Mouse (Mus musculus) heart, postnatal 10 days (tissue): ENCODE data around the gene Mff. TPM values are rescaled to one million over a fixed set of nuclear protein-coding genes. Genes with fewer than 3 reads are reported as not detected.

Experiments used
- DNase-seq, 2 experiments: peaks; one replicate each; pipeline ENCODE4 v3.0.0; 2021
- intact Hi-C: fragments of 180-260 bp; cut with DNase I; formaldehyde crosslinking; loops from one replicate; pipeline ENCODE4 v1.15.1; 2025
- total RNA-seq, 2 experiments: library from RNA; stranded (reverse); gene quantifications; 2 replicates each; pipeline ENCODE4 v1.2.3; 2021

The Mff gene
- total RNA-seq, 2 experiments from 2014 or later = 203 to 210 TPM

- intact Hi-C loops = no loop called here
- no peak for DNase-seq
Observed at GRCm38 (mm10) chr1:82768269-82768668, 43.6 kb downstream of the Mff start, which contains the start of gene Tm4sf20. Gene Tm4sf20 (minus strand): TSS chr1:82768461.

- DNase-seq = no peak
- intact Hi-C loops = no loop called here
Observed at GRCm38 (mm10) chr1:82771022-82771586, 46.4 kb downstream of the Mff start, which contains the start of gene Gm47791. Gene Gm47791 (minus strand): TSS chr1:82771243.

DNA sequence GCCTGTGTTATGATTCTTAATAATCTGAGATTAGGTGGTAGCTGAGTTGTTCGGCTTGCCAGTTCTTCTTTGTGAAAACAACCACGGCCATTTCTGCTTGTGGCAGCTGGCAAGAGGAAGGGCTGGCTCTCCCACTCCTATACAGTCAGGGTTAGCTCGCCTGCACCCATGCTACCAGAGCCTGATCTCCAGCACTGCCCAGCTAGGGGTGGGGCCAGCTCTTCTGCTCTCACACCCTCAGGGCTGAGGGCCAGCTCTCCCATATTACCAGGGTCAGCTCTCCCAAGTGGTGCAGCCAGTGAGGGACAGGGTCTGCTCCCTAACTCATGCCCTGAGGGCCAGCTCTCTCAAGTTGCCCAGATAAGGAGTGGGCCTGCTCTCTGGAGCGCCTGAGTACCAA lies 47.7 kb downstream of the Mff start:
- intact Hi-C loops = no loop called here
- no peak for DNase-seq

DNA sequence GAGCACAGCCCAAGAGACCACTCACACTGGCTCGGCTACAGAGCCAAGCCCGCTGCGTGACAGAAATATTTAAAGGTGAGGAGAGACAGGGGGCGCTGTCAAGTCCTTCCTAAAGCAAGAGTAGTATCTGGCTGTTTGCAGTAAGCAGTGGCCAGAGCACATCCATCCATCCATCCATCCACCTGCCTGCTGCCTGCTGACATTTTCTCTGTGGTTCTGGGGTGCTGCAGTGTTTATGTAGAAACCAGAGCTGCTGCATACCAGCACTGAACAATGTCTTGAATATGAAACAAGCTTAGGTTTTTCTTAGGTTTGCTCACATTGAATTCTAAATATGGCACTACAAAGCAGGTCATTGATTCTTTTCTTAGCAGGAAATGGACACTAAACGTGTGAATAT lies 48.5 kb downstream of the Mff start:
- intact Hi-C loops = no loop called here
- no peak for DNase-seq

DNA sequence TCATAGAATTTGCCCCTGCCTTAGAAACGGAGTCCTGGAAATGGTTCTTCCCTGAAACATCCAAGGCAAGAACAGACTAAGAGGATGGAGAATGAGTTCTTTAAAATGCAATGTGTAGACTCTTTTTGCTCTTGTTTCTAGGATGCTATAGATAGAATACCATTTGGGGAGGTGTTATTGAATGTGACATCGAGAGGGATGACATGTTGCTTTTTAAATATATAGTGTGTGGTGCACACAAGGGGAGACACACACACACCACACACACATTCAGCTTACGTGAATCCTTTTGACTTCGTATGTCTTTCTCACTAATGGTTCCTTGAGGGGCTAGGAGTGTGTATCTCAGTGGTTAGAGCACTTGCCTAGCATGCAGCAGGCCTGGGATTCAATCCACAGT lies 50.6 kb downstream of the Mff start:
- no peak for DNase-seq
- intact Hi-C loops = no loop called here

DNA sequence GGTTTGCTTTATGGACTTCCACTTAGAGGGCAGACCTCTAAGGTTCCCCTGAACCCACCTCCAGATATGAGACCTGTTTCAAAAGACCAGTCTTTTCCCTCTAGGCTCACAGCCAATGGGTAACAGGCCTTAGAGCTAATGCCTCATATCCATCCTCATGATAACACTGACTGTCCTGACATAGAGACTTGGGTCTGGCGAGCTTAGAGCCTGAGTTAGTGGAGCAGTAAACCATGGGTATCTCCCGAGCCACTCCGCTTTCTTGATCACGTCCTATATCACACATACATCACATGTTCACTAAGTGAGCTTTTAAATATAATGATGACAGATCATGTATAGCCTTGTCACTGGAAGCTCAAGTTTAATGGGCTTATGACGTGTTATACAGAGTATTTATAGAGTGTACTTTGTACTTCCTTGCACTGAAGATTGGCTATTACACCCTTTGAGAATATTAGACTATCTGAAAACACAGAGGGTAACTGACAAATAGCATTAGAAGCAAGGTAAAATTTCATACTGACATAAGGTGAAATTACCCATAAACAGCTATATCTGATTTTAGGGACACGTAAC lies 54.8 kb downstream of the Mff start:
- intact Hi-C loops = no loop called here
- no peak for DNase-seq

DNA sequence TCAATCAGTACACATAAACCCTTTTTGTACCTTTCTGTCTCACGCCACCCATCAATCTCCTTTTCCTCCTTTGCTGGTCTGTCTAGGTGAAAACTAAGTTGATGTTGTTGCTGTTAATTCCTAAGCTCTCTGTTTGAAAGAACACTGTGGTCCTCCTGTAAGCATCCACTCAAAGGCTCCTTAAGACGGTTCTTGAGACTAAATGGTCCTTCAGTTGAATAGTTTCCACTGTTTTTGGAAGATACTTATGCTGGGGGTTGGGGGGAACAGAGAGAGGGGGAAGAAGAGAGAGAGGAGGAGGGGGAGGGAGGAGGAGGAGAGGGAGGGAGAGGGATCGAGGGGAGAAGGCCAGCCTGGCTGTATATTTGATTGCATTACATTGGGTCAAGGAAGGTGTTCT lies 58.9 kb downstream of the Mff start:
- no peak for DNase-seq
- intact Hi-C loops = no loop called here

DNA sequence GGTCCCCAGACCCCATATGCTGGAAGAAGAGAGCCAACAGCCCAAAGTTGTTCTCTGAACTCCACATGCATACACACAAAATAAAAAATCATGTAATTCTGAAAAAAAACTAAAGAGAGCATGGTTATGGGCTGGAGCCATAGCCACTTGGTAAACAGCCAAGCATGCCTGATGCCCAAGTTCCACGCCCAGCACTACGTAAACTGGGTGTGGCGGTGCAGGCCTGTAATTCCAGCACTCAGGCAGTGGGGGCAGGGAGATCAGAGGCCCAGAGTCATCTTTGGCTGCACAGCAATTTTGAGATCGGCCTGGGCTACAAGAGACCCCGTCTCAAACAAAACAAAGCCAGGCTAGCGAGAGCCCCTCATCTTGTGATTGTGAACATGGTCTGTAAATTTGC lies 60.9 kb downstream of the Mff start:
- DNase-seq = peak in 1 of 2 experiments; percentile 18
- intact Hi-C loops = loop anchor here (5.0 kb wide), 2 partner anchors 402 to 932 kb away; no protein-coding TSS in a partner anchor

- DNase-seq = peak; percentile 89
- intact Hi-C loops = loop anchor here (1.0 to 5.0 kb wide), 5 partner anchors 51 to 930 kb away; partner anchors contain the start of gene Agfg1
Observed at GRCm38 (mm10) chr1:82787414-82787813, 62.7 kb downstream of the Mff start.

DNA sequence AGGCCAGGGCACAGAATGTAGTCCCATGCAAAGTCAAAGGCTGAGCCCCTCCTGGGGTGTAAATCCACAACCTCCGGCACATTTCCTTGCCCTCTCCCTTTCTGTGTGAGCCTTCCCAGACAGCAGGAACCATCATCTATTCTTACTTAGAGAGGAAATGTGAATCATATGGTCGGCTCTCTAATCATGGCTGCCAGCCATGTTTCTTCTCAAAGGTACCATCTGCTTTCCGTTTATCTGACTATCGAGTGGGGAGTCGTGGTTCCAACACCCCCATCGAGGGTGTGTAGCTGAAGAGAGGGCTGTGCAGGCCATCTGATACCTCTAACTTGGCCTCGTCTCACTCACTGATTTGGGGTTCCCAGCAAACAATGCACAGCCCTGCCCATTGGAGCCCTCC lies 63.4 kb downstream of the Mff start:
- DNase-seq = no peak
- intact Hi-C loops = loop anchor here (5.0 kb wide), 2 partner anchors 399 to 929 kb away; no protein-coding TSS in a partner anchor

- intact Hi-C loops = no loop called here
- no peak for DNase-seq
Observed at GRCm38 (mm10) chr1:82791105-82791504, 66.4 kb downstream of the Mff start.

DNA sequence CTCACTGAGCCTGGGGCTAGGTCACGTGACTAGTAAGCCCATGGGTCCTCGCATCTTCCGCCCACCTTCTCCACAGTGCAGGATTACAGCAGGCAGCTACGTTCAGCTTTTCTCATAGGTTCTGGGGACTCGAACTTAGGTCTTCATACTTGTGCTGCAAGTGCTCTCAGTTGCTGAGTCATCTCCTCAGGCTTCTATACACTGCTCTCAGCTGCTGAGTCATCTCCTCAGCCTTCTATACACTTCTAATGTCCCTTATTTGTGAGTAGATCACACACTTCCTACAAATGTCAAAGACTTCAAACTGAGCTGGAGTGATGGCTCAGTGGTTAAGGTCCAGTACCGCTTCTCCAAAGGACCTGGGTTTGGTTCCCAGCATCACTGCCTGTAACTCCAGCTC lies 67.5 kb downstream of the Mff start:
- intact Hi-C loops = no loop called here
- DNase-seq = no peak

DNA sequence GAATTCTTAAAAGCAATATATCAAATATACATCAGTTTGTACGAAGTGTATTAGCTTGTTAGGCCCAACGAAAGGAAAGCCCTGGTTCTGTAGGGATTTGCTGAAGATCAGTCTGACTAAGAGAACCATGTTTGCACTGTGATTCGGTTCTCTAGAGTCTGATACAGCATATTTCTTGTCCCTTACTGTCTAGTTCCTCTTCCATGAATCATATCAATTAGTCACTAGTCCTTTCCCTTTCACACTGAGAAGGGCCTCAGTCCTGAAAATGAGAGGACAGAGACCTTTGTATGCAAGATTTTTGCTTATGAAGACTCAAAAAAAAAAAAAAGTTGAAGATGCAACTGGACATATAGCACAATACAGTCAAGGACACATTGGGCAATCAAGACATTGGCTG lies 68.4 kb downstream of the Mff start:
- intact Hi-C loops = no loop called here
- no peak for DNase-seq

DNA sequence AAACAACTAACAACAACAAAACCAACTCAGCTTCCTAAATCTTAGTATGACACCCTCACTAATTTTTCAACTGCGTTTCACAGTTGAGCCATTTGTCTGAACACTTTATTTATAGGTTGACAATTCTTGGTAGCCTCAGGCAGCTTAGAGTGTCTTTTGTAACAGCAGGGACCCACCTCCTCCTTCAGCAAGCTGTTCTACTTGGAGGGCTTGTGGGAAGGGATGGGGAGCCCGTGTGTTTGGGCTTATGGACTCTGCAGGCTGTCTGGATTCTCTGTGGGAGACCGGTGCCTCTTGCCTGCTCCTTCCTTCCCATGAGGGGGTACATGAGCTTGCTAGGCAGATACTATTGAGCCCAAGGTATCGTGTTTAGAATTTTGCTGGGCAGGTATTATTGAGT lies 69.3 kb downstream of the Mff start:
- intact Hi-C loops = no loop called here

GRCm38 (mm10) chr1:82795211-82795610 lies 70.5 kb downstream of the Mff start:
- intact Hi-C loops = no loop called here
- no peak for DNase-seq

More for the DNA sequence above, 69.3 kb downstream of the Mff start:
- DNase-seq = no peak

DNA sequence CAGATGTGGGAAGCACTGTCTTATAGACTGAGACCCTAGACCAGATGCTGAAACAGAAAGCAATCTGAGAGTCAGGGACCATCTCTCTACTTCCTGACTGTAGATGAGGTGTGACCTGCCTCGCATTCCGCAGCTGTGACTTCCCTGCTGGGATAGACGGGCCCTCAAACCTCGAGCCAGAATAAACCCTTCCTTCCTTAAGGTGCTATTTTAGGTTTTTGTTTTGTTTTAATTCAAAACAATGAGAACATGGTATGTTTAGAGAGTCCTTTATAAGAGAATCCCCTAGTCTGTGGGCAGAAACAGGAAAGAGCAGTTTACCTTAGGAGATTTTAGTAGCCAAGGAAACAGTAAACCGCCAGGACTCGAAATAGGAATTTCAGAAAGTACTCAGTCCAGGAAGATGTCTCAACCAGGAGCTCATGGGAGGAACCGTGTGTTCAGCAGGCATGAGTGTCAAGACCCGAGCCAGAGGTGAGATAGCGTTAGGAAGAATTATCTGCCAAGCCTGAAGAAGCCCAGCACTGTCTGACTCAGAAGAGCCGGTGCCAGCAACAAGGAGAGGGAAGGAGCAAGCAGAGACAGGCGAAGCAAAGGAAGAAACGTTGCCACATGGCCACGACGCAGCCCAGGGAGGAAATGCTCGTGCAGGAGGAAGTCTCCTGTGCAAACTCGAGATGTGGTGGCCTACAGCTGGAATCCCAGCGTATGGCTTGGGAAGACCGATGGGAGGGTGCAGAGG lies 71.2 kb downstream of the Mff start:
- intact Hi-C loops = no loop called here
- DNase-seq = peak in 1 of 2 experiments; percentile 9

DNA sequence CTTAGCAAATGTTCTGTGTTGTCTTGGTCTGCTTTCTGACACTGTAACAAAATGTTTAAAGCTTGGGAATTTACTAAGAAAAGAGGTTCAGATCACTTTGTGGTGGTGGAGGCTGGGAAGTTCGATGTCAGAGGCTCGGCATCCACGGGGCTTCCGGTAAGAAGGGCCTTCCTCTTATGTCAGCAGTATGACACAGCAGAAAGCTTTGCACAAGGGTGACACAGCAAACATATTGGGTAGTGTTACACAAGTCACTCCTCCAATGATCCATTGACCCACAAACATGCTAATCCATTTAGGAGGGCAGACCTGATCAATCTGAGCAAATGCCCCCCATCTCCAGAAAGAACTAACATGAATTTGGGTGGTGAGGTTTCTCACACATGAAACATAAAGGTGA lies 72.4 kb downstream of the Mff start:
- intact Hi-C loops = no loop called here
- no peak for DNase-seq

DNA sequence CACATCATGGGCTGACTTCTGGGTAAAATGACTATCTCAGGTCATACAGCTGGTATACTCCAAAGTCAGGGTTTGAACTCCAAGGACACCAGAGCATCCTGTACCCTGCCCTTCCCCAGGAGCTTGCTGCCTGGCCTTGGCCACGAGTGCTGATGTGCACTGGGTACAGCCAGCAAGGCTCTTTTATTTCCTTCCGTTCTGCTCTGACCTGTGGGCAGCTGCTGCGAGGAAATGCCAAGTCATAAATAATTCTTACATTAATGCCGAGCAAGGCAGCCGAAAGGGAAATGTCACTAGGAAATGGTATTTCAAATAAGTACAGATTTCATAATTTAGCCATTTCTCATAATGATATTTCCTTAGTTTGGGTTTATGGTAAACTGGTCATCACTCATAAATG lies 73.6 kb downstream of the Mff start:
- intact Hi-C loops = no loop called here
- no peak for DNase-seq

- intact Hi-C loops = no loop called here
- no peak for DNase-seq
Observed at GRCm38 (mm10) chr1:82798922-82799321, 74.2 kb downstream of the Mff start.

DNA sequence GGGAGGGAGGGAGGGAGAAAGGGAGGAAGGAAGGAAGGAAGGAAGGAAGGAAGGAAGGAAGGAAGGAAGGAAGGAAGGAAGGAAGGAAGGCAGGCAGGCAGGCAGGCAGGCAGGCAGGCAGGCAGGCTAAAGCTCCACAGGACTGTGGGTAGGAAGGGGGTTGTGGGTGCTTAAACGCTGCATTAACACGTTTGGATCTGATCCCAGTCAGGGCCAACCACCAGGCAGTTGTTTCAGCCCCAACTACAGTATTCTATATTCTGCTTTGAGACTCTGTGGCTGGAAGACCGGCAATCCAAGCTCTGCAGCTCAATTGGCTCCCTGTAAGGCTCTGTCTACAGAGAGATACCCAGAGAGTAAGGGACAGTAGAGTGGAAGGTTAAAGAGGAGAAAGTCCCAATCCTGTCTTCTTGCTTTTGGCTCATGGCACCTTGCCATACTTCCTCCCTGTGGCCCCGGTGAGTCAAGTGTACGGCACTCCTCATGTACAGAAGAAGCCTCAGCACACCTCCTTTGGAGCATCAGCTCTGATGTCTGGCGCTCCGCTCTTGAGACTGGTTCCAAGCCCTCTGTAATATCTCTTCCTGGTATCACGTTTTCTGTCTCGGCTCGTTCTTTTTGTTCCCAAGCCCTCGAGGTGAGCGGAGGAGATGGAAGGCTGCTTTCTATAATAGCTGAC lies 76.6 kb downstream of the Mff start:
- intact Hi-C loops = no loop called here
- no peak for DNase-seq
